Mouse (Mus musculus) cerebellum, adult 9-11 months (tissue): ENCODE measurements around the gene Map3k14.

ENCODE experiments used
- DNase-seq: peaks from one replicate; pipeline ENCODE4 v3.0.0; 2022

Map3k14 gene

DNA sequence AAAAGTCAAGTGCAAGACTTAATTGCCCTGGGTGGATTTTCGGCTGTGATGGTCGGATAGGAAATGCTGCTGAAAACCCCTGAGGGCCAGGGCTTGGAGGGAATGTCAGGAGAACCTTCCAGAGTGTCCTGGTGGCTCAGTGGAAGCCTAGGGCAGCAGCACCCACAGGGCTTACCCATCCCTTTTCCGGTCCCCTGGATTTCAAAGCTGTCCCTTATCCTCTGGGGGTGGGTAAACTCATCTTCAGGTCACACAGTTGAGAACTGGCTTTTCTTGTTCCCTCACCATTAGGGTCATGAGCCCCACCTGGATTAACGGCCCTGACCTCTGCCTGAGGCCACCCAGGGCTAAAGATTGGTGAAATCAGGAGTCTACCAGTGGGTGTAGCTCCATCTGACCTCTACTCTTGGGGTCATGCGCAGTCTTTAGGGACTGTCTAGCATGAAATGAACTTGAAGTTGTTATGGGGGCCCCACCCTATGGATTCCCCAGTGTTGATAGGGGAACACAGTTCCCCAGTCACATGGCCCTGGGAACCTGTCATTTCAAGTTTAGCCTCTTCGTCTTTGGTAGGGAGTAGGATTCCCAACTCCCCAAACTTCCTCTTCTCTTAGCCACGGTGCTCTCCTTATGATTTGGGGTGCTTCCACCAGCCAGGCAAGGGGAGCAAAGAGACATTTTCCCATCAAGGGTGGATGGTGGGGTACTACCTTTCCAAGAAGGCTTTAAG, 94.1 kb downstream of the Map3k14 start:
- peak; percentile 21 for DNase-seq

- DNase-seq, result peak; percentile 44
Observed at GRCm38 (mm10) chr11:103172392-103173040, 94.8 kb downstream of the Map3k14 start.

DNA sequence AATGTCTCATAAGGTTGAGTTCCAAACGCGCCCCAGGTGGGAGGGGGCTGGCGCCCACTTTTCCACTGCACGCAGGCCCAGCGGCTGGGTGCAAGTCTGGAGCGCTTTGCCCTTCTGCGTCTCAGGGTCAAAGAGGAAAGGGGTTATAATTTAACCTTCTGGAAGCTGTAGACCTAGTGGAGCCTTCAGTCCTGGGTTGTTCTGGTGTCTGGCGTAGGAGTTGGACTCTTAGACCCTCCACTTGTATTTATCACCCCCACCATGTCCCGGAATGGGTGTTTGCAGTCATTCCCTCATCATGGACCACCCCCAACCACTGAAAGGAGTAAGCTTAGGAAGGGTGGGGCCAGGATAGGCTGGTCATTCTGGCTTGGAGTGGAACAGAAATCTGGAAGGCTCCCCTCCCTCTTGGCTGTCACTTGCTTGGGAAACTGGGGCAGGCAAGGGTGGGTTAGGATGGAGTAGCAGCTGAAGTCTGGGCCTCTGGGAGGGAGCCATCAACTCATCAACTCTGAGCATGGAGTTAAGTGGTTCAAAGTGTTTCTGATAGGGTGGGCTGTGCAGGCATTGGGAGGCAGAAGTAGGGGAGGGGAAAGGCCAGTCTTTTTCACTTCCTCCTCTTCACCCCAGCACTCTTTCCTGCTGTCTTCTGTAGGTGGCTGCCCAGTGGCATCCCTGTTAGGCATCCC, 95.4 kb downstream of the Map3k14 start:
- DNase-seq, result peak; percentile 30

DNA sequence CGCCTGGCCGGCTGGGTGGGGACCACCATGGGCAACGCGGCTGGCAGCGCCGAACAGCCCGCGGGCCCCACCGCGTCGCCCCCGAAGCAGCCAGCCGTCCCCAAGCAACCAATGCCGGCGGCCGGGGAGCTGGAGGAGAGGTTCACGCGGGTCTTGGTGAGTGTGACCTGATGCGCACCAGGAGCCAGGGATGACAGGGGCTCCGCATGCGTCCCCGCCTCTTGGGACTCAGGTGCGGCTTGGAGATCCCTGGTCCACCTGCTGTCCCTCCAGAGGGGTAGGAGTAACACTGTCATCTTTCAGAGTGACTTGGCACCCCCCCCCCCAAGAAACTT, 96.0 kb downstream of the Map3k14 start:
- DNase-seq, result no peak

DNA sequence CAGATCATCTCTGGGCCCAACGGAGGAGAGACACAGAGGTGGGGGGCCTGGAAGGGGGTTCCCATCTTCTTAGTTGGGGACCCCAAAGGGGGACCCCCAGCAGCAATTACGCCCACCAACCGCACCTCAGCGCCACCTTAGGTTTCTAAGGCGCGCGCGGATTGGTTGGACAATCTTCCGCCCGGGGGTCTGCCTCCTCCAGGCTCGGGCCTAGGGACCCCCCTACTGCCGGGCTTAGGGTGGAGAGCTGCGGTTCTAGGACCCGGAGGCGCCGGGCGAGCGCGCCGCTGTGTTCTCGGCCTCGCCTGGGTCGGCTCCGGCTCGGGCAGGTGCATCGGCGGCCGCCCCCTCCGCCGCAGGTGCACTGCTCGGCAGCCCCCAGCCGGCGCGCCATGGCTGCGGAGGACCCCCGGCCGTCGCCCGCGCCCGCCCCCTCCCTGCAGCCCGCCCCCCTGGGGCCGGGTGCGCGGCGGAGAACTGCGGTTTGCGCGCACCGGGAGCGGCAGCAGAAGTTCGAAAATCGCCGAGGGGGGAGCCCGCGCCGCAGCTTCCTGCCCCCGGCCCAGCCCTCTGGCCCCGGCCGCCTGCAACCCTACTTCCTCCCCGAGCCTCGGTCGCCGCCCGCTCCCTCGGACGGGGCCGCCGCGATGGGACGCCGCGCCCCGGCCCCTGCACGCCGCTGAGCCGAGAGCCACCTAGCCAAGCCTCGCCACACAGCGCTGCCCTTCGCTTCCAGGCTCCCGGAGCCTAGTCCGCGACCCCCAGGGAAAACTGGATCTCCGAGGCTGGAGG, 96.6 kb downstream of the Map3k14 start, which contains the start of gene Fmnl1:
Gene Fmnl1, plus strand, starts transcription at position 614 of the 792 bp plus-strand sequence.
- no peak for DNase-seq

GRCm38 (mm10) chr11:103170111-103170493, 97.2 kb downstream of the Map3k14 start:
- DNase-seq, result no peak
